Mouse (Mus musculus) liver, embryonic 14.5 days (tissue): ENCODE results near the gene Fam189a2. TPM values are rescaled to one million over a fixed set of nuclear protein-coding genes. Genes with fewer than 3 reads are reported as not detected.

Experiments used
- ATAC-seq: fragments of 200-750 bp; cut with Nextera tagmentation; 2 replicates; pipeline ENCODE4 v1.8.0; 2017; ENCODE audit warnings: moderate number of reproducible peaks, mild to moderate bottlenecking, moderate library complexity; ENCODE audit not compliant: insufficient read depth
- DNase-seq, 3 experiments: peaks; one replicate each; pipeline ENCODE4 v3.0.0-alpha.2; 2012 to 2013; ENCODE audit warnings: low read depth in 3 of 3, low spot score in 3 of 3
- H3K27ac ChIP-seq: fragments of 300-500 bp; sonication (generic); 2 replicates; pipeline ENCODE4 v1.5.1; 2014; ENCODE audit warnings: moderate library complexity, mild to moderate bottlenecking, control low read depth, inconsistent platforms
- H3K27me3 ChIP-seq: fragments of 300-500 bp; sonication (generic); 2 replicates; pipeline ENCODE4 v1.6.1; 2014; ENCODE audit warnings: mild to moderate bottlenecking, low read length, moderate library complexity; ENCODE audit not compliant: control insufficient read depth, insufficient read depth
- H3K36me3 ChIP-seq: fragments of 300-500 bp; sonication (generic); replicated peaks from 2 replicates; pipeline ENCODE4 v1.6.1; 2014; ENCODE audit warnings: low read depth; ENCODE audit not compliant: control insufficient read depth, insufficient read depth
- H3K4me1 ChIP-seq, 2 experiments: fragments of 200-500 bp in 1 of 2; fragments of 300-500 bp in 1 of 2; sonication (generic) in 1 of 2; replicated peaks; 2 replicates each; pipeline ENCODE4 v1.6.1; 2012 to 2014; ENCODE audit warnings: antibody characterized with exemption in 1 of 2, inconsistent platforms in 1 of 2, low read length in 1 of 2; ENCODE audit not compliant: control insufficient read depth in 2 of 2, insufficient read depth in 2 of 2
- H3K4me2 ChIP-seq: fragments of 300-500 bp; sonication (generic); 2 replicates; pipeline ENCODE4 v1.6.1; 2014; ENCODE audit warnings: low read depth, mild to moderate bottlenecking, control low read depth, moderate library complexity
- H3K4me3 ChIP-seq, 2 experiments: fragments of 200-500 bp in 1 of 2; fragments of 300-500 bp in 1 of 2; sonication (generic) in 1 of 2; 2 replicates each; pipeline ENCODE4 v1.5.1; 2012 to 2014; ENCODE audit warnings: low read depth in 2 of 2, low read length in 2 of 2, mild to moderate bottlenecking in 2 of 2, control low read depth in 1 of 2, inconsistent platforms in 1 of 2, moderate library complexity in 1 of 2; ENCODE audit not compliant: insufficient read depth in 1 of 2
- H3K9ac ChIP-seq: fragments of 300-500 bp; sonication (generic); replicated peaks from 2 replicates; pipeline ENCODE4 v1.6.1; 2014; ENCODE audit warnings: mild to moderate bottlenecking, control low read depth, moderate library complexity
- H3K9me3 ChIP-seq: fragments of 300-500 bp; sonication (generic); 2 replicates; pipeline ENCODE4 v1.6.1; 2016; ENCODE audit warnings: low read length, mixed read lengths; ENCODE audit not compliant: control insufficient read depth
- CTCF ChIP-seq: IDR thresholded peaks from 2 replicates; pipeline ENCODE4 v1.5.1; 2016; ENCODE audit warnings: antibody characterized with exemption, low read depth, control low read depth
- EP300 ChIP-seq: IDR thresholded peaks from 2 replicates; pipeline ENCODE4 v1.6.1; 2016; ENCODE audit warnings: antibody characterized with exemption, low read depth
- WGBS: fragments of 180-500 bp; shearing (Covaris S2); extraction: QIAGEN DNeasy Blood & Tissue Kit; methylation state at CpG from one replicate; pipeline ENCODE4 v1.1.7; 2014; ENCODE audit not compliant: insufficient replicate concordance; 5-methylcytosine and 5-hydroxymethylcytosine counted together
- polyA plus RNA-seq, 2 experiments: library from polyadenylated mRNA; depleted of rRNA in 1 of 2; stranded (reverse) in 1 of 2; unstranded in 1 of 2; fragments of >200 nt; fragmentation: Nextera tagmentation in 1 of 2; extraction: Ambion mirVana in 1 of 2; gene quantifications; 2 replicates each; pipeline versions ENCODE4 v1.2.1 to v1.2.3; 2012 to 2014

Gene Fam189a2
- polyA plus RNA-seq, 2 experiments, result 0.32 TPM; not detected in 1

DNA sequence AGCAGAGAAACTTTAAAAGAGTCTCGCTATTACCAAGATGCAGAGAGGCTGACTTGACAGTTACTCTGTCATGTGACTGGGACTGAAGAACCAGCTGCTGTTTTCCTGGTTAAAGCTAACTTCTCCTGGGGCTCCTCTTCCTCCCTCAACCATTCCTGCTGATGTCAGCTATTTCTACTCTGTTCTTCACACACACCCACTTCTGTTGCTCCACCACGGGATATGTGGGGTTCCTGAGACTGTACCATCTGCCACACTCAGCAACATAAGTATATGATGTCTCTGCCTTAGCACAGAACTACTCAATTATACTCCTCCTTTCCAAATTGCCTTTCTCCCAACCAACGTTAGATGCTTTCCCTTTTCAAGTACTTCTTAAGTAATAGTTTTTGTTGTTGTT lies 50.2 kb downstream of the Fam189a2 start:
- TF ChIP-seq EP300 (no peak), CTCF (no peak)
- 46% methylated on average over 3 of the region's 3 CpGs for WGBS
- no peak overlapping the region for H3K4me3 ChIP-seq
- H3K4me2 ChIP-seq, result no peak overlapping the region
- H3K36me3 ChIP-seq, result no peaks in the 10 kb centered on the region
- no peak overlapping the region for H3K27ac ChIP-seq
- no peaks in the 10 kb centered on the region for H3K4me1 ChIP-seq
- no peak for DNase-seq
- no peak for ATAC-seq
- H3K9me3 ChIP-seq, result no peaks in the 10 kb centered on the region
- no peak overlapping the region for H3K9ac ChIP-seq
- H3K27me3 ChIP-seq, result no peaks in the 10 kb centered on the region

DNA sequence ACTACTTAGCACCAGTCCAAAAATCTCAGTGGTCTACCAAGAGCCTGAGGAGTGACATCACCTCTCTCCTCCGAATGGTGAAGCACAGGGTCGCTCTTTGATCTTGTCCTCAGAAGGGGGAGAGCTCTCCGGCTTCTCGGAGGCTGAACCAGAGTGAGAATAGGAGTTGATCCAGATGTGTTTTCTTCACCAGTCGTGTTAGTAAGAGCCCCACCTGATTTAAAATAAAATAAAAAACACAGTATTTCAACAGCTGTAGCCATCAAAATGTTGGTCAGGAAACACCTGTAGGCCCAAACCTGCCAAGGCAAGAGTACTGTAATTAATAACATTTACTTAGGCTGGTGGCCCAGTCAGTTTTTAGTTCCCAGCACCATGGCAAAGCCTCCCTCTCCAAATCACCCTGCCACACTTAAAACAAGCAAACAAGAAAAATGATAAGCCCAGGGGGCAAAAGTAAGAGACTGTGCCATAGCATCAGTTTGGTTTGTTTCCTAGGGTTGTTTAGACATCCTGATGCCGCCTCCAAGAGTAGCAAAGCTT lies 52.8 kb downstream of the Fam189a2 start:
- H3K9ac ChIP-seq, result no peak overlapping the region
- no peak overlapping the region for H3K27ac ChIP-seq
- no peak for TF ChIP-seq EP300
- TF ChIP-seq CTCF, result no peak
- DNase-seq (no peak), ATAC-seq (no peak)
- no peaks in the 10 kb centered on the region for H3K9me3 ChIP-seq
- H3K4me2 ChIP-seq, result no peak overlapping the region
- H3K27me3 ChIP-seq, result no peaks in the 10 kb centered on the region
- 59% methylated on average over 6 of the region's 6 CpGs for WGBS
- H3K36me3 ChIP-seq, result no peaks in the 10 kb centered on the region
- no peak overlapping the region for H3K4me3 ChIP-seq
- H3K4me1 ChIP-seq, result no peaks in the 10 kb centered on the region

DNA sequence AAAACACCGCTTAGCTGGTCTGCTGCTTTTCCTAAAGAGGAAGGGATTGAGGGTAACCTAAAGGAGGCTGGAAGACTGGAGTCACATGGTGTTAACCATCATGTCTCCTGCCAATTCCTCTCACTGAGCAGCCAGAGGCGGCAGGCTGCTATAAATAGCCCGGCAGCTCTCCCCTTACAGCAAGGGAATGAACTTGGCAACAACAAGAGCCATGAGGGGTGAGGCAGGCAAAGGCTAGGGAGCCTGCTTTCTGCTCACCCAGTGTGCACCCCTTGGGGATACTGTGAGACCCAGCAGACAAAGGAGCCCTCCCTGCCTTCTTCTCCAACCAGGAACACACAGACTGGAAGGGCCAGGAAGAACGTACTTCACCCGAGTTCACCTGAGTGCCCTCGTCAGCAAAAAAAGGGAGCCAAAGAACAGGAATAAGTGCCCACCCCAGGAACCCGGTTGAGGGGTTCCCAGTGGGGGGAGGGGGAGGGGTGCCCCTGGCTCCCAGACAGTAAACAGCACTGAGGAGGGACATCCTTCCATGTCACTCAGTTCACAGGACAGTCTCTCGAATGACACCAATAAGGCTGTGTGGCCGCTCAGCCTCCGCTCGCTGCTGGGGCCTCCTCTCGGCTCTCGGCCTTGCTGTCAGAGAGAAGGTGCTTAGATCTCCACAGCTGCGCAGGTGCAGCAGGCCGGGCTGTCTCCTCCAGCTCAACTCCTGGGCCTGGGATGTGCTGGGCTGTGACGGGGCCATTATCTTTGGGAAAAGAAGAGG lies 57.8 kb downstream of the Fam189a2 start:
- no peak overlapping the region for H3K9ac ChIP-seq
- H3K27me3 ChIP-seq, result no peaks in the 10 kb centered on the region
- H3K27ac ChIP-seq, result no peak overlapping the region
- no peak for ATAC-seq
- no peak overlapping the region for H3K4me3 ChIP-seq
- no peak for DNase-seq
- no peak overlapping the region for H3K4me2 ChIP-seq
- no peak for TF ChIP-seq EP300
- TF ChIP-seq CTCF, result no peak
- no peaks in the 10 kb centered on the region for H3K4me1 ChIP-seq
- no peaks in the 10 kb centered on the region for H3K36me3 ChIP-seq
- no peaks in the 10 kb centered on the region for H3K9me3 ChIP-seq
- WGBS, result 63% methylated on average over 16 of the region's 16 CpGs

DNA sequence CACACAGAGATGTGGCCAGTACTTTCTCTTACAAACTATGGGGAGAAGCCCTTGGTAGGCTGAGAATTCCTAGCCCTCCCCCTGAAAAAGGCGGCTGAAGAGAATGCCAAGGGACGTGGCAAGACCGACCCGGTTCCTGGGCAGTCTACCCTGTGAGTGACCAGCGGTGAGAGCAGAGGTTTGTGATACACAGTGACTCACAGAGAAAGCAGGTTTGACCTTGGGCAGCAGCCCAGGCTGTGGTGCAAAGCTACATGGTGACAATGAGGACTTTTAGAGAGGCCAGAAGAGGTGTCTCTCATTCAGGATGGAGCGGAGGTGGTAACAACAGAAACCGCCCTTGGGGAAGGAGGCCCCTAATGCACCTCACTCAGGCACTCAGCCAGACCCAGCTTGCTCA lies 59.4 kb downstream of the Fam189a2 start:
- 71% methylated on average over 7 of the region's 7 CpGs for WGBS
- Histone ChIP-seq H3K36me3 (no peaks in the 10 kb centered on the region), H3K4me1 (no peaks in the 10 kb centered on the region), H3K4me3 (no peak overlapping the region), H3K9ac (no peak overlapping the region), H3K27me3 (no peaks in the 10 kb centered on the region), H3K4me2 (no peak overlapping the region), H3K27ac (no peak overlapping the region), H3K9me3 (no peaks in the 10 kb centered on the region)
- no peak for ATAC-seq
- TF ChIP-seq CTCF (no peak), EP300 (no peak)
- no peak for DNase-seq

DNA sequence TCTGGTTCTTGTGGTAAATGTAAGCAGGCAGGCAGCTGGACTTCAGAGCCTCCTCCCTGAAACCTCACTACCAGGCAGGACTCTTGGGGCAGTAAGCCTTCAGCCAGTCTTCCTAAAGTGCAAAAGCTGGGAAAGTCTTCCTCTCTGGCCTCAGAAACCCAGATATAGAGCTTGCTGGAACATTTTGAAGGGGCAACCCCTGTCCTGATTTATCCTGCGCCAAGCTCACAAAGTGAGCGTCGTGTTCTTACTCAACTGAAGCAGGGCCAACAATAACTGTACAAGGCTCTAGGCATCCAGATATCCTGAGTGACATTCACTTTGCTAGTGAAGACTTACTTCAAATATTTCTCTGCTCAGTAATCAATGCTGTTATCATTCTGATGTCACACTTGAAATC lies 60.4 kb downstream of the Fam189a2 start:
- Histone ChIP-seq H3K4me3 (no peak overlapping the region), H3K9me3 (no peaks in the 10 kb centered on the region), H3K4me1 (no peaks in the 10 kb centered on the region), H3K4me2 (no peak overlapping the region), H3K36me3 (no peaks in the 10 kb centered on the region), H3K27ac (no peak overlapping the region), H3K27me3 (no peaks in the 10 kb centered on the region), H3K9ac (no peak overlapping the region)
- no peak for ATAC-seq
- TF ChIP-seq CTCF (no peak), EP300 (no peak)
- no peak for DNase-seq
- WGBS, result 89% methylated on average over 3 of the region's 3 CpGs
